Mouse (Mus musculus): ENCODE results near the gene Adgrv1. TPM values are rescaled to one million over a fixed set of nuclear protein-coding genes. Genes with fewer than 3 reads are reported as not detected.
A peak's percentile ranks its signal among the peaks of the same experiment; 100 is the strongest.

The Adgrv1 gene
- polyA plus RNA-seq, 1 experiment from 2014 or later: 41.9 TPM

DNA sequence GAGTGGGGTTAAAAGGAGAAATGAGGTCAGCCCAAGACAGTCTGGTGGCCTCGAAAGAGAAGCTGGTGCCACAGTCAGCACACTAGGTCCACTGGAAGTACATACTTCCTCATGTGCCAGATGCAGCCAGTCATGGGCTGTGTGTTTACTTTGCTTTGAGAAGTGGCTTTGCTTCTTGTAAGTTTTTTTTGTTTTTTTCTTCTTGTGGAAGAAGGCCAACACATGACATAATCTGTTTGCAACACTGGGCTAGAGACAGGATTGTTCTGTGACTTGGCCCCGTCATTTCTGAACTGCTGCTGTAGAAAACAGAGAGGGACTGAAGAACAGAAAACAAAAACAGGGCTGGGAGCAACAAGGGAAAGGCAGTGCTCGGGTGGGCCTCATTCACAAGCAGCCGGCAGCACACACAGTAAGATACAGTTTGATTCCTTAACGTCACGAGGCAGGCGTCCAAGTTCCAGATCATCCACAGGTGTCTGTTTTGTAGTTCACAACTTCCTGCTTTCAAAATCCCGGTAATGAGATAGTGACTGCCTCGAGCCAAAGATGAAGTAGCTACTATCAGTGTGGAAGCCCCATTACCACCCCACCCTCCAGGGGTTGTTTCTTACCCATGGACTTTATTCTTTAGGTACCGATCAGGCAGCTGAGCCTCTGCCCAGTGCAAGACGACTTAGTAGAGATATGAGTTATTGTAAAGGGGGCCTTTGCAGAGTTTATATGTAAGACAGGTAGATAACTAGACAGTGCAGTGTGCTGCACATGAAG, 496.1 kb downstream of the Adgrv1 start:
- ATAC-seq (replicated peaks; ENCODE audit: low FRiP score) (no peak), DNase-seq (ENCODE audit: low spot score) (no peak)
- Histone ChIP-seq H3K36me3 (ENCODE audit: control insufficient read depth, insufficient read depth, low read length) (no peaks in the 10 kb centered on the region), H3K4me1 (replicated peaks; ENCODE audit: control insufficient read depth, insufficient read depth, low read length) (no peaks in the 10 kb centered on the region; the same call in 1 of the 2 replicates), H3K9me3 (ENCODE audit: control insufficient read depth, low read length) (no peaks in the 10 kb centered on the region), H3K27me3 (ENCODE audit: control insufficient read depth, insufficient read depth, low read length) (no peaks in the 10 kb centered on the region), H3K9ac (ENCODE audit: low read length) (no peak overlapping the region), H3K4me2 (ENCODE audit: low read depth, low read length, severe bottlenecking) (no peak overlapping the region), H3K4me3 (ENCODE audit: low read depth, low read length) (no peak overlapping the region), H3K27ac (ENCODE audit: low read depth, low read length) (no peak overlapping the region)
- 81% methylated on average over 11 of the region's 11 CpGs for WGBS

DNA sequence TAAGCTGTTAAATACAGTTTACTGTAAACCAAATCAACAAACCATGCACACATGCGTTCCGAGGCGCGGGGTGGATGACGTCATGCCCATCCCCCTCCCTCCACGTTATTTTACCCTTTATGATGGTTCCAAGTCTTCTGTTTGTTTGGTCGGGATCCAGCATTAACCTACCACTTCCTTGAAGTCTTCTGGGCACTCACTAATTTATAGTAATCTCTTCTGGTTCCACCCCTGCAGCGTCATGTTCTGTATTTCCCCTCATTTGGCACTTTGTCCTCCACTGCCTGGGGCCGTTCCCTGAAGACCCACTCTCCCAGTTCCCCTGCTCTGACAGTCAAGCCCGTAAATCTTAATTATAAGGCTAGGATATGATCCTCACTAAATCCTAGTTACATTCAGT, 497.0 kb downstream of the Adgrv1 start:
- H3K36me3 ChIP-seq (ENCODE audit: control insufficient read depth, insufficient read depth, low read length): no peaks in the 10 kb centered on the region
- H3K27ac ChIP-seq (ENCODE audit: low read depth, low read length): no peak overlapping the region
- H3K4me1 ChIP-seq (replicated peaks; ENCODE audit: control insufficient read depth, insufficient read depth, low read length): no peaks in the 10 kb centered on the region; the same call in 1 of the 2 replicates
- WGBS: 85% methylated on average over 10 of the region's 10 CpGs
- H3K9me3 ChIP-seq (ENCODE audit: control insufficient read depth, low read length): no peaks in the 10 kb centered on the region
- H3K27me3 ChIP-seq (ENCODE audit: control insufficient read depth, insufficient read depth, low read length): no peaks in the 10 kb centered on the region
- no peak for ATAC-seq (replicated peaks; ENCODE audit: low FRiP score)
- H3K9ac ChIP-seq (ENCODE audit: low read length): no peak overlapping the region
- H3K4me2 ChIP-seq (ENCODE audit: low read depth, low read length, severe bottlenecking): no peak overlapping the region
- H3K4me3 ChIP-seq (ENCODE audit: low read depth, low read length): no peak overlapping the region
- no peak for DNase-seq (ENCODE audit: low spot score)

DNA sequence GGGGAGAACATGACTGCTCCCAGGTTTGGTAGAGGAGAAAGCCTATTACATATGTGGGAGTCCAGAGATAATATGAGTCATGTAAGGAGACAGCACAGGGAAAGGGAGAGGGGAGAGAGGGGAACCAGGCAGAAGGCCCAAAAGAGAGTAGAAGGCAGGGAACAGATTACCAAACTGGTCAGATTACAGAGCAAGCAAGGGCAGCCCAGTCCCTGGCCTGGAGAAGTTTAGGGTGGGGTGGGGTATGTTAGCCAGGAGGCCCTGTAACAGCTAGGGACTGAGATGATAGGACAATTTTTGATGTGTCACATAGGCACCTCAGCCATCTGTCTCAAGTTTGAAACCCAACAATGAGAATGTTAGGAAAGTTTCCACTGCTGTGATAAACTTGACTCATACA, 498.5 kb downstream of the Adgrv1 start:
- ATAC-seq (replicated peaks; ENCODE audit: low FRiP score) (no peak), DNase-seq (ENCODE audit: low spot score) (no peak)
- Histone ChIP-seq H3K36me3 (ENCODE audit: control insufficient read depth, insufficient read depth, low read length) (no peaks in the 10 kb centered on the region), H3K4me3 (ENCODE audit: low read depth, low read length) (no peak overlapping the region), H3K27me3 (ENCODE audit: control insufficient read depth, insufficient read depth, low read length) (no peaks in the 10 kb centered on the region), H3K27ac (ENCODE audit: low read depth, low read length) (no peak overlapping the region), H3K9ac (ENCODE audit: low read length) (no peak overlapping the region), H3K9me3 (ENCODE audit: control insufficient read depth, low read length) (no peaks in the 10 kb centered on the region), H3K4me2 (ENCODE audit: low read depth, low read length, severe bottlenecking) (no peak overlapping the region), H3K4me1 (replicated peaks; ENCODE audit: control insufficient read depth, insufficient read depth, low read length) (no peaks in the 10 kb centered on the region; the same call in 1 of the 2 replicates)

DNA sequence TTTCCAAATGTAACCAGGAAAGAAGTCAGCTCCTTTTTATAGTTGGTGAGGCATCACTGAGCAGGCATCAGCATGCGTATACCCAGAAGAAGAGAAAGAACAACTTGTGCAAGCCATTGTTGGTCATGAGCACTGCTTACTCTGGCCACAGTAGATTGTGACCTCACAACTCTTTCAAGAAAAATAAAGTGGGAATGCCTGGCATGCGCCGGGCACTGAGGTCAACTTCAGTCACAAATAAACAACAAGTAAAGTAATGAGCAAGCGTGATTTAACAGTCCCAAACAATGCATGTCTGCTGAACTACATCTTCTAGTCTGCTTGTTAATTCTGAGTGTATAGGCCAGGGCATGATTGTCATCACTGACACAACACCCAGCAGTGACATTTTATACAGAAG, 499.6 kb downstream of the Adgrv1 start:
- H3K4me2 ChIP-seq (ENCODE audit: low read depth, low read length, severe bottlenecking): no peak overlapping the region
- ATAC-seq (replicated peaks; ENCODE audit: low FRiP score) (0 out of 2 replicates have a peak, but pooled peaks have one; percentile 11), DNase-seq (ENCODE audit: low spot score) (no peak)
- no peak overlapping the region for H3K9ac ChIP-seq (ENCODE audit: low read length)
- H3K9me3 ChIP-seq (ENCODE audit: control insufficient read depth, low read length): no peaks in the 10 kb centered on the region
- WGBS: 66% methylated on average over 4 of the region's 4 CpGs
- H3K36me3 ChIP-seq (ENCODE audit: control insufficient read depth, insufficient read depth, low read length): no peaks in the 10 kb centered on the region
- no peak overlapping the region for H3K27ac ChIP-seq (ENCODE audit: low read depth, low read length)
- H3K27me3 ChIP-seq (ENCODE audit: control insufficient read depth, insufficient read depth, low read length): no peaks in the 10 kb centered on the region
- H3K4me3 ChIP-seq (ENCODE audit: low read depth, low read length): no peak overlapping the region
- H3K4me1 ChIP-seq (replicated peaks; ENCODE audit: control insufficient read depth, insufficient read depth, low read length): no peaks in the 10 kb centered on the region; the same call in 1 of the 2 replicates

- ATAC-seq (replicated peaks; ENCODE audit: low FRiP score): no peak
- no peak overlapping the region for H3K9ac ChIP-seq (ENCODE audit: low read length)
- no peak overlapping the region for H3K4me2 ChIP-seq (ENCODE audit: low read depth, low read length, severe bottlenecking)
- no peaks in the 10 kb centered on the region for H3K27me3 ChIP-seq (ENCODE audit: control insufficient read depth, insufficient read depth, low read length)
- 71% methylated on average over 5 of the region's 5 CpGs for WGBS
- H3K4me1 ChIP-seq (replicated peaks; ENCODE audit: control insufficient read depth, insufficient read depth, low read length): no peaks in the 10 kb centered on the region; the same call in 1 of the 2 replicates
- no peaks in the 10 kb centered on the region for H3K9me3 ChIP-seq (ENCODE audit: control insufficient read depth, low read length)
- H3K27ac ChIP-seq (ENCODE audit: low read depth, low read length): no peak overlapping the region
- H3K36me3 ChIP-seq (ENCODE audit: control insufficient read depth, insufficient read depth, low read length): no peaks in the 10 kb centered on the region
- no peak for DNase-seq (ENCODE audit: low spot score)
- H3K4me3 ChIP-seq (ENCODE audit: low read depth, low read length): no peak overlapping the region
Observed at GRCm38 (mm10) chr13:81132691-81133090, 500.3 kb downstream of the Adgrv1 start.

DNA sequence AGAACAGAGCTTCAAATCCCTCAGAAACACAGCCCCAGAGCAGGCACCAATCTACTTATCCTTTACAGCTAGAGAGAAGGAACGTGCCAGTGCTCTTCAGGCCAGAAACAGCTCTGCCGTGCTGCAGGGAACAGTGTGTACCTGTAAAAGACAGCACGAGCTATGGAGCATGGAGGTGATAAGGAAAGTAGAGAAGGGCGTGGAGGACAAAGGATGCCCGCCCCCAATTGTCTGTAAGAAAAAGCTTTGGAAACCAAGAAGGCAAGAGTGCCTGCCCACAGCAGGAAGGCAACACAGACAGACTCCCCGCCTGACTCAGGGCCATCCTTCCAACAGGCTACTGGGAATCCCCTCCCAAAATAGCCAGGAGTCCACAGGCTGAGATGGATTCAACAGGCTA, 501.1 kb downstream of the Adgrv1 start:
- WGBS: 26% methylated on average over 6 of the region's 6 CpGs
- H3K27me3 ChIP-seq (ENCODE audit: control insufficient read depth, insufficient read depth, low read length): no peaks in the 10 kb centered on the region
- H3K4me1 ChIP-seq (replicated peaks; ENCODE audit: control insufficient read depth, insufficient read depth, low read length): no peaks in the 10 kb centered on the region; the same call in 1 of the 2 replicates
- DNase-seq (ENCODE audit: low spot score): no peak
- H3K4me3 ChIP-seq (ENCODE audit: low read depth, low read length): no peak overlapping the region
- no peak overlapping the region for H3K27ac ChIP-seq (ENCODE audit: low read depth, low read length)
- no peak overlapping the region for H3K4me2 ChIP-seq (ENCODE audit: low read depth, low read length, severe bottlenecking)
- H3K36me3 ChIP-seq (ENCODE audit: control insufficient read depth, insufficient read depth, low read length): no peaks in the 10 kb centered on the region
- no peak overlapping the region for H3K9ac ChIP-seq (ENCODE audit: low read length)
- no peak for ATAC-seq (replicated peaks; ENCODE audit: low FRiP score)
- H3K9me3 ChIP-seq (ENCODE audit: control insufficient read depth, low read length): no peaks in the 10 kb centered on the region

GRCm38 (mm10) chr13:81130742-81131524, 502.0 kb downstream of the Adgrv1 start:
- Histone ChIP-seq H3K4me2 (ENCODE audit: low read depth, low read length, severe bottlenecking) (no peak overlapping the region), H3K4me3 (ENCODE audit: low read depth, low read length) (no peak overlapping the region), H3K36me3 (ENCODE audit: control insufficient read depth, insufficient read depth, low read length) (no peaks in the 10 kb centered on the region), H3K27me3 (ENCODE audit: control insufficient read depth, insufficient read depth, low read length) (no peaks in the 10 kb centered on the region), H3K9ac (ENCODE audit: low read length) (no peak overlapping the region), H3K9me3 (ENCODE audit: control insufficient read depth, low read length) (no peaks in the 10 kb centered on the region), H3K27ac (ENCODE audit: low read depth, low read length) (no peak overlapping the region), H3K4me1 (replicated peaks; ENCODE audit: control insufficient read depth, insufficient read depth, low read length) (no peaks in the 10 kb centered on the region; the same call in 1 of the 2 replicates)
- no peak for DNase-seq (ENCODE audit: low spot score)
- no peak for ATAC-seq (replicated peaks; ENCODE audit: low FRiP score)
- 75% methylated on average over 4 of the region's 4 CpGs for WGBS

GRCm38 (mm10) chr13:81125846-81126245, 507.1 kb downstream of the Adgrv1 start:
- Histone ChIP-seq H3K36me3 (ENCODE audit: control insufficient read depth, insufficient read depth, low read length) (no peaks in the 10 kb centered on the region), H3K9me3 (ENCODE audit: control insufficient read depth, low read length) (no peaks in the 10 kb centered on the region), H3K27ac (ENCODE audit: low read depth, low read length) (no peak overlapping the region), H3K27me3 (ENCODE audit: control insufficient read depth, insufficient read depth, low read length) (no peaks in the 10 kb centered on the region), H3K4me3 (ENCODE audit: low read depth, low read length) (no peak overlapping the region), H3K4me1 (replicated peaks; ENCODE audit: control insufficient read depth, insufficient read depth, low read length) (no peaks in the 10 kb centered on the region), H3K9ac (ENCODE audit: low read length) (no peak overlapping the region), H3K4me2 (ENCODE audit: low read depth, low read length, severe bottlenecking) (no peak overlapping the region)
- DNase-seq (ENCODE audit: low spot score) (no peak), ATAC-seq (replicated peaks; ENCODE audit: low FRiP score) (no peak)
- WGBS: 91% methylated on average over 4 of the region's 4 CpGs
